Mouse (Mus musculus): Measurements from ENCODE around the gene Cyp17a1. TPM values are rescaled to one million over a fixed set of nuclear protein-coding genes. Genes with fewer than 3 reads are reported as not detected.

Gene Cyp17a1
- total RNA-seq, 2 experiments from 2014 or later: 2.1 to 4.8 TPM

DNA sequence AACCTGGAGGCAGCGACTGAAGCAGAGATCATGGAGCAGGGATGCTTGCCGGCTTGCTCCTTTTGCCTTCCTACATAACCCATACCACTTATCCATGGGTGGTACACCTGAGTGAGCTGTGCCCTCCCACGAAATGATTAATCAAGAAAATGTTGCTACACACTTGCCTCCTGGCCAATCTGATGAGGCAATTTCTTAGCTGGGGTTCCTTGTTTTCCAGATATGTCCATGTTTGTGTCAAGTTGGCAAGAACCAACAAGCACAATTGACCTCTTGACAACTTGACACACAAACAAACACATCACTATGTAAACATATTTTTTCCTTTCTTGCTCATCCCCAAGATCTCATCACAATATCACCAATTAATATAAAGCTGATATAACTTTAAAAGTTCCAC is 2.7 kb upstream of the Cyp17a1 start:
- no peak for DNase-seq (ENCODE audit: low spot score in 2 of 2)

DNA sequence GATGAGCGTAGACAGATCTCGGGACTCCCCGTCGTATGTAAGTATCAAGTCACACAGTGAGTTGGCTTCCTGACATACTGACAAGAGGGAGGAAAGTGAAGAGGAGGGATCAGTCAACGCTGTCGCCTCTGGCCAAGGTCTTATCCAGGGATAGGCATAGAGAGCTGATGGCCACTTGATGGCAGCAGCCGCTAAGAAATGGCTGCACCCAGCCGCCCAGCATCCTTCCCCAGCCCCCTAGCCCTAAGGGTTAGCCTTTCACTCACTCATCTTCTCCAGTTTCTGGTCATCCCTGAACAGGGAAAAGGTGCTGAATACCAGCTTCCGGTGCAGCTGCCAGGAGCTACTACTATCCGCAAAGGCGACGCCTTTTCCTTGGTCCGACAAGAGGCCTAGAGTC is 2.3 kb downstream of the Cyp17a1 start:
- DNase-seq (ENCODE audit: low spot score in 2 of 2): peak; percentile 60

DNA sequence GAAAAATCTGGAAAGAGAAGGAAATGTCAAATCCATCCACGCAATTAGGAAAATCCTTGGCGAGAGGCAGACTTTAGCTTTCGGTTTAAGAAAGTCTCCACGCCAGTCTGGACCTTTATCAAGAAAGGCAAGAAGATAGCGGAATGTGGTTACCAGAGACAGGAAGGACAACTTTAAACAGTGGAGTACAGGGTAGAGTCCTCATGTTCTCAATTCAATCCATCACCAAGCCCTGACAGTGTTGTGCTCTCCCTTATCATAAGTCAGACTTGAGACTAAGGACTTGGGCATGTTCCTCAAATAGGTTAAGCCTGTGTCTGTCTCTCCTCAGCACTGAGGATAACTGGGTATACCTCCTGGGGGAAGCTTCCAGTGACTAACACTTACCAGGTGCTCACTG is 3.2 kb downstream of the Cyp17a1 start:
- no peak for DNase-seq (ENCODE audit: low spot score in 2 of 2)

DNA sequence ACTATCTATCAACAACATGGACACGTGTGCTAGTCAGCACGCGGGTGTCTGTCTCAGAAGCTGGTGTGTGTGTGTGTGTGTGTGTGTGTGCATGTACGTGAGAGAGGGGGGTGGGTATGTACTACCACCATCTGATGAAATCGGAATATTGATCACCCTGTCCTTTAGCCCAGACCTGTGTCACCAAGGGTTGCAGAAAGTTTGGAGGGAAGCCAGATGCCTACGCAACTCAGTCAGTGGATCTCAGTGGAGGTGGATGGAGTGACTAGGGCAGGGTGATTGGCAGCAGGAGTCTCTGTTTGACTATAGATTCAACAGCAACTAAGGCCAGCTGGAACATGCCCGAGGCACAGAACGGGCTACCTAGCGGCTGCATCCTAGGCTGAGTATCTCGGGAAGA is 4.7 kb downstream of the Cyp17a1 start:
- DNase-seq (ENCODE audit: low spot score in 2 of 2): no peak

DNA sequence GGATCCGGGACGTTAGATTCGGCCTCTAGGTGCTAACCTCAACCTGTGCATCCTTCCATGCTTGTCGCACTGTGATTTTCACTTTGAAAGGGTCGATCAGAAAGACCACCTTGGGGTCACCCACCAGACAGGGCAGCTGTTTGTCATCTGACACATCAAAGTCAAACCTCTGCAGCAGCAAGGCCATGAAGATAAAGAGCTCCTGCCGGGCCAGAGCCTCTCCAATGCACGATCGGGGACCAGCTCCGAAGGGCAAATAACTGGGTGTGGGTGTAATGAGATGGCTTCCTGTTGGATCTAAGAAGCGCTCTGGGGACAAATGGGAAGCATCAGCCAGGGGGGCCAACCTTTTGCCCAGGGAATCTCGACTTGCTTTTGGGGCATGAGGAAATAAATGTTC is 5.7 kb downstream of the Cyp17a1 start:
- DNase-seq (ENCODE audit: low spot score in 2 of 2): no peak

DNA sequence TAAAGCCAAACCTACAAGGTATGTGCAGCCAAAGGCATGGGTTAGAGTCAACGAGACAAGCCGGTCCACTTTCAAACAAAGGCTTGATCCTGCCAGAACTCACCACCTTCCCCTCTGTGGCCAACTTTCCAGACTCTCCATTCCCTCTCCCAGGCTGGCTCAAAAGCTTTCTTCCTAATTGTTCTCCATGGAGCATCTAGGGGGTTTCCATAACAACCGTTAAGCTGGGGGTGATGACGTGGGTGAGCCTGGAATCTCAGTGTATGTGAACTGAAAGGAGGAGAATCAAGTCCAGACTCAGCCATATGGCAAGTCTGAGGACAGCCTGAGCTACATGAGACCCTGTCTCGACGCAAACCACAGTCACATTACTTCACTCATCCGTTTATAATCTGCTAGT is 7.5 kb downstream of the Cyp17a1 start:
- DNase-seq (ENCODE audit: low spot score in 2 of 2): no peak

DNA sequence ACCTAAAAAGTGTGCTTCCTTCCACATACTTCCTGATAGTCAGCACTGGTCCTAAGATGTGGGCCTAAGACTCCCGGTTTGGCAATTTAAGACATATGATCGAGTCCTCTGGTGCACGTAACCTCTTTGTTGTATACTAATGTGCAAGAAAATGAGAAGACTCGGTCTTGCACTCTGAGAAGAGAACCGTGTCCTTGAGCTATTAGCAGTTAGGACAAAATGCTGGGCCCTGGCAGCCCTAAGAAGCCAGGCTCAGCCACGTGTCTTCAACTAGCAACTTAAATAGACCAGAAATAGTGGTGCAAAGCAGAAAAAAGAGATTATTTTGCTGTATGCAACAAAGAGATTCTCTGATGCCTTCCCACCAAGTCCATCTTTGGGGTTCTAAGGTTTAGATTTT is 10.2 kb downstream of the Cyp17a1 start:
- DNase-seq (ENCODE audit: low spot score in 2 of 2): no peak

DNA sequence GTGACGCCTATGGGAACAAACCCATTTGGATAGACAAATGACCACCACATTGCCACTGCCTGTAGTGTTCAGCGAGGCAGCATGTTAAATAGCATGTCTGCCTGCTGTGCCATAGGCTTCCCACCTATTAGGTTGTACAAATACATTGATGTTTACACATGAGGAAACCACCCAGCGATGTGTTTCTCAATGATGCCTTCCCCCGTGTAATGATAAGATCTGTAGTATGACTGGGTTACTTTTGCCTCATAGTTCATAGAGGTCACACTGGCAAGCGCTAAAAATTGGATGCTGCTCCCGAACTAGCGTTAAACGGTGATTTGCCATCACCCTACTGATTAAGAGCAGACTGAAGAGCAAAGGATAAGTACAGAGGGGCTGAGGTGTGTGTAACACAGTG is 10.8 kb downstream of the Cyp17a1 start:
- DNase-seq (ENCODE audit: low spot score in 2 of 2): no peak

DNA sequence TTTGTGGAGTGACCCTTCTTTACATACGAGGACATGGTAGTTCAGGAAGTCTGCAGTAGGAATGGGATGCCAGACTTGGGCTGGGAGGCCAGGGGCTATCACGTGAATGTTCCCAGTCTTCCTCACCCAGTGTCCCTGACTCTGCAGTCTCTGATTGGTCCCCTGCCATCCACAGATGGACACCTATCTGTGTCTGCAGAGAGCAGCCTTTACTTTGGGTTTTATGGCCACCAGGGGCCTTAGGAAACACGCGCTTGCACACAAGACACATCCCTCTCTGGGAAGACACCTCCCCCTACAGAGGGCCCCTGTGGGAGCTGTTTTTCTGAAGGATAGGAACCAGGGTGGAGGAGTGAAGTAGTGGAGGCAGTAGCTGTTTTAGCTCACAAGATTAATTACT is 11.5 kb downstream of the Cyp17a1 start:
- DNase-seq (ENCODE audit: low spot score in 2 of 2): no peak

DNA sequence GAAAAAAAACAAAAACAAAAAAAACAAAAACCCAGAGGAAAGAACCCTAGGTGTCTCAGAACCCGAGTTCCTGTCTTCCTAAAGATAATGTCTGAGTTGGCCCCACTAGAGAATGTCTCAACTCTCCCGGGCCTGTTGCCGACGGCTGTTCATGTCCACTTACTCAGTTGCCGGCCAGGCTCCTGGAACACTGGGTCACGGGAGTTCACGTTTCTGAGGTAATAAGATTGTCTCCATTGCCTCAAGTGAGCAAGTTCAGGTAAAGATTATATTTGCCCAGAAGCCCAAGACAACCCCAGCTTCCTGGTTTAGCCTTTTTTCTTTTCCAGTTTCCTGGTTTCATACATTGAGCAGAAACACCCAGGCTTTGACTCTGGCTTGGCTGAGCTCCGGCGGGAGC is 14.1 kb downstream of the Cyp17a1 start:
- DNase-seq (ENCODE audit: low spot score in 2 of 2): no peak

DNA sequence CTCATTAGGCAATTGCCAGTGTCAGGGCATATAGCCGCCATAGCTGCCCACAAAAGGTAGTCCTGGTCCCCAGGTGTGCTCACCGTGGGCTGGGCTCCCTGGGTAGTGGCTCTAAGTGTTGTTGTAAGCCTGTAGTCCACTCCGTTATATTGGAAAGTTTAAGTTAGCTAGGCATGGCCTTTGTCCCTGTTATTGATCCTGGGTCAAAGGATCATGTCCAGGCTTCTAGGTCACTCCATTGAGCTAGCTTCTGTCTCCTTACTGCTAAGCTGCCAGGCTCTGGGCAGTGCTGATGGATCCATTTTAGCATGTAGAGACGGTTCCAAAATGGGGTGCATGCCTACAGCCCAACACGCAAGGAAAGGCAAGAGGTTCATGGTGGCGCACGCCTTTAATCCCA is 14.6 kb downstream of the Cyp17a1 start:
- no peak for DNase-seq (ENCODE audit: low spot score in 2 of 2)

DNA sequence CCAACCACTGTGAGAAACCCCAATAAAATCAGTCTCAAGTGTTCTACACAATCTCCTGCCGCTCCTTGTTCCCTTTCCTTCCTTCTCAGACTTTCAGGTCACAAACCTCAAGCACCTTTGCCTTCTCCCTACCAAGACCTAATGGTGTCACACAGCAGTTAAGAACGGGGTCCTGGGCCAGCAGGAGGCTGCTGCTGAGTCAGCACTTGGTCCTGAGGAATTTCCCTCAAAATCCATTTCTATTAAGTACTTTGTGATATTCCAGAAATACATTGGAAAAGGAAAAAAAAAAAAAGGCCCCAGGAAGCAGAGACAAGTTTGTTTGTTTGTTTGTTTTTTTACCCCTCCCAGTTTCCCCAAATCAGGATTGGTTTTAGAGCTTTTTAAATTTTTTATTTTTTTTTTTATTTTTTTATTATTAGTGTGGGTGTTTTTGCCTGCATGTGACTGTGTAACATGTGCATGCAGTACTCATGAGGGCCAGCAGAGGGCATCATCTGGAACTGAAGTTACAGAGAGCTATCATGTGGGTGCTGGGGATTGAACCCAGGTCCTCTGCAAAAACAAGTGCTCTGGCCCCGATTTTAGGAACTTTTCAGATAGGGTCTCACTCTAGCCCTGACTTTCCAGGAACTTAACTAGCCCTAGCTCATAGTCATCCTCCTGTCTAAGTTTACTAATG is 15.5 kb downstream of the Cyp17a1 start:
- no peak for DNase-seq (ENCODE audit: low spot score in 2 of 2)

DNA sequence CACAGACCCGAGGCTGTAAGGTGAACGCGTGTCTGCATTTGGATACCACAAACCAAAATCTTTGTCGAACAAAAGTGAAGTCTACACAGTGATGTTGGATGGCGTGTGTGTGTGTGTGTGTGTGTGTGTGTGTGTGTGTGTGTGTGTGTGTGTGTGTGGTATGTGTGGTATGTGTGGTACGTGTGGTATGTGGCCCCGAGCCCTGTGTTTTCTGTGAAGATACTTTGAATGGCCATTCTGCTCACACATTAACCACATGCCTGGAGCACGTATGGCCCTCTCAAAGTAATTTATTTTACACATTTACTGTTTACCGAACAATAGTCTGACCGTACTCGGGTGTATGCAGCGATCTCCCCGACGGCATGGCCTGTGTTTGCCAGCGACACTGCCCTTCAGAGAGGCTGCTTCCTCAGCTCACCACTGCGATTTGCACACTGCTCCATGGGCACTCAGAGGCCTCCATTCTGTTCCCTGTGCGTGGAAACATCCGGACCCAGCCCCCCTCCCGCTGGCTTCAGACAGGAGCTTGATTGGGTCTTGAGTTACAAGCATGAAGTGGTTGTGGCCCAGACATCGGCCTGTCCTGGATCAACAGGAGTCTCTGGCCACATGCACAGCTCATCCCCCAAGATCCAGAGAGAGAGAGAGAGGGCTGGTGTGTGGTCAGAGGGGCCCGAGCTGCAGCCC is 16.7 kb downstream of the Cyp17a1 start:
- no peak for DNase-seq (ENCODE audit: low spot score in 2 of 2)

DNA sequence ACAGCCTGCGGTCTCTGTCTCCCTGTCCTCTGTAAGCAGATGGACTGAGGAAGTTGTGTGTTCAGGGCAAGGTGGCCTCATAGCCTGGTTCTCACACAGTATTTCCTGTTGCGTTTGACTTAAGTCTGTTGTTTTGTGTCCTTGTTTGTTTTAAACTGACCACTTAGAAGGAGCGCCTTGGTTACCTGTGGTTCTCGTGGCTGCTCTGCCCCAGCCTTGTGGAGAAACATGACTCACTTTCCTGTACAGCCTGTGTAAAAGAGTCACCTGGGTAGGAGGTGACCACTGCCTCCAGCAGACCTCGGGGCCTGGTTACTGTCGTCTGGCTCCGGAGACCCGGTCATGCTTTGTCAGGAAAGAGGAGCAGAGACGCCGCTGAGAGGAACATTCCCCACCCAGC is 17.3 kb downstream of the Cyp17a1 start:
- DNase-seq (ENCODE audit: low spot score in 2 of 2): no peak

DNA sequence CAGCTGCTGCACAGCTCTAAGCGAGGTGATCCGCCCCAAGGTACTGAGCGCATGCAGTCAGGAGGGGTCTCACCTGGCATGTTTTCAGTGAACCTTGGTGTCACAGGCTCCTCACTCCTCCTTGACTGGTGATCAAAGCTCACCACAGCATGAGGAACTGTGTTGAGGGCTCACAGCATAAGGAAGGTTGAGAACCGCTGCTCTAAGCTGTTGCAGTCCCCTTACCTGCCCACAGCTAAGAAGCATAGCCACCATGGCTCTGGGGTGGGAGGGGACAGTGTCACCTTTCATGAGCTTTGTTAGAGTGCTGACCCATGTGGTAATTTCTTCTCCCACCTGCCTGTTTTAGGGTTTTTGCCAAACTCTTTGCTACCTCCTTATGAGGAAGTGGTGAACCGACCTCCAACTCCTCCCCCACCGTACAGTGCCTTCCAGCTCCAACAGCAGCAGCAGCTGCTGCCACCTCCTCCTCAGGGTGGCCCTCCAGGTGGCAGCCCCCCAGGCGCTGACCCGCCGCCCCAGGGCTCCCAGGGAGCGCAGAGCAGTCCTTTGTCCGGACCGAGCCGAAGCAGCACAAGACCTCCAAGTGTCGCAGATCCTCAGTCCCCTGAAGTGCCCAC is 19.2 kb downstream of the Cyp17a1 start:
- DNase-seq (ENCODE audit: low spot score in 2 of 2): no peak

DNA sequence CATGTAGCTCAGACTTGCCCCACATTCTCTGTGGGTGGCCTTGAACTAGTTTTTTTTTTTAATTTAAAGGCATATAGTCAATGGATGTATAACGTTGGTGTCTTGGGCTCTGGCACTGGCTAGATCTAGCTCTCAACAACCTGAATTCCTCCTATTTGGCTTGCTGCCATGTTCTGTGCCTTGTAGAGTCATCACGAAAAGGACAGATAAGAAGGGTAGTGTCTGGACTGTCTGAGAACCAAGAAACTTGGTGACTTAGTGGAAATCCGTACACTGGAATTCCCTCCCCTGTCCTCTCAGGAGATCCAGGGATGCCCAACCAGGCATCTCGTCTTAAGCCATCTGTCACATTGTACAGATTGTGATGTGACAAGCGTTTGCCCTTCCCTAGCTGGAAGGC is 19.8 kb downstream of the Cyp17a1 start:
- DNase-seq (ENCODE audit: low spot score in 2 of 2): no peak

DNA sequence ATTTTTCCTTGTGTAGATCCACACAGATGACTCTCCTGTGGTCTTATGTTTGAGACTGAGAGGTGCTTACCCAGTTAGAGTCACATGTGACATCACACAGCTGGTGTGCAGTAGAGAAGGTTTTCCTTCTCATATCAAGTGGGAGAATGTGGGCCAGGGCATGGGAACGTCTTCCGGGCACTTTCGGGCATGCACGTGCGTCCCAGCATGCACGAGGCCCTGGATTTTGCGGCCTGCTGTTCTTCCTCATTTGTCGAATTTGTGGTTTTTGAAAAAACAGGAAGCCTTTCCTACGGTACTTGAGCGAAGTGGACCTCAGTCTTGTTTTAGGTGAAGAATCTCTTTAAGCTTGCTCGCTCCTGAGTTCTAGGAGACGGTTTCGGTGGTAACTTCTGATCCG is 24.4 kb downstream of the Cyp17a1 start:
- no peak for DNase-seq (ENCODE audit: low spot score in 2 of 2)

DNA sequence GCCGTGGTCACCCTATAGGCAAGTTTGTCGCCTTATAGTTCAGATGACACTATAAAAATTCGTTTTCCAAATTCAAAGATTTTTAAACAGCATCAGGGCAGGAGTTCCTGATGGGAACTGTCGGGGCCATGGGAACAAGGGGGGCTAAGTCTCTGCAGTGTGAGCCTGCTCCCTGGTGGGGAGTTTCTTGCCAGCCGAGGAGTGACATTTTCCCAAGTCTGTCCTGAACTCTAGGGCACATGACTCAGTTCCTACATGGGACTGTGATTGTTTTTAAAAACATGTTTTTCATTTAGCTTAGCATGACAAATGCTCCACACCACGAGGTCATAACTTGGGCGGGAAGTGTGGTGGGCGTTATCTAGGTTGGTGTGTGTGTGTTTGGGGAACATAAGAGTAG is 25.1 kb downstream of the Cyp17a1 start:
- DNase-seq (ENCODE audit: low spot score in 2 of 2): no peak

DNA sequence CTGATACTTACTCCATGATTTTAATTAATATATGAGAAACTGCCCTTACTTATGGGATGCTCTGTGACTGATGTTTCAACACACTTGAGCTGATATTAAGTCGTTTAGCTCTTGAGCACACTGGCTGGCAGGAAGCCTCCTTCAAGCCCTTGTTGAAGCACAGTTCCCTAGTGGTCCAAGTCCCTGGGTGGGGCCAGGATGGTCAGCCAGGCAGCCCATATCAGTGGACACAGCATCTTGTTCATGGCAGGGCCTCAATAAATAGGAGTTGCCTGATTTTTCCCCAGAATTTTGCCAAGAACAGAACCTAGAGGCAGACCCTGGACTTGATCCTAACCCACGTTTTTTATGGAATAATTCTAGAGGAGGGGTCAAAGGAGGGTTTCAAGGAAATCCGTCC is 25.7 kb downstream of the Cyp17a1 start:
- DNase-seq (ENCODE audit: low spot score in 2 of 2): no peak

DNA sequence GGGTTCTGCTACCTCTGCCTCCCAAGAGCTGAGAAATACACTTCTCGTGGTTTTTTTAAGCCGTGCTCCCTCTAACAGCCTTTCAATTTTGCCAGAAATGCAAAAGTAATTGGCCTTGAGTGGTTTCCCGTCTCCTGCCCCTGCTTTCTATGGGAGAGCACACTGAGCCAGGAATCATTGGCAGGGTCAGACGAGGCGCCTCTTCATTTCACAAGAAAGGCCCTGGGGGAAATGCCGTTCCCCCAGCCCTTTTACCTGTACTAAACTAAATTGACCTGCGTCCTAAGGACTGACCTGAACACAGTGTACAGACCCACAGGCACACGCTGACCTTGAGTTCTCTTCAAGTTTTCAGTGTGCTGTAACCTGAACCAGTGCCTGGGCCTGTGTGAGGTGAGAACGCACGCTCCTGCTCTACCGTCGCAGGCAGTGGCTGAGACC is 26.9 kb downstream of the Cyp17a1 start:
- no peak for DNase-seq (ENCODE audit: low spot score in 2 of 2)

DNA sequence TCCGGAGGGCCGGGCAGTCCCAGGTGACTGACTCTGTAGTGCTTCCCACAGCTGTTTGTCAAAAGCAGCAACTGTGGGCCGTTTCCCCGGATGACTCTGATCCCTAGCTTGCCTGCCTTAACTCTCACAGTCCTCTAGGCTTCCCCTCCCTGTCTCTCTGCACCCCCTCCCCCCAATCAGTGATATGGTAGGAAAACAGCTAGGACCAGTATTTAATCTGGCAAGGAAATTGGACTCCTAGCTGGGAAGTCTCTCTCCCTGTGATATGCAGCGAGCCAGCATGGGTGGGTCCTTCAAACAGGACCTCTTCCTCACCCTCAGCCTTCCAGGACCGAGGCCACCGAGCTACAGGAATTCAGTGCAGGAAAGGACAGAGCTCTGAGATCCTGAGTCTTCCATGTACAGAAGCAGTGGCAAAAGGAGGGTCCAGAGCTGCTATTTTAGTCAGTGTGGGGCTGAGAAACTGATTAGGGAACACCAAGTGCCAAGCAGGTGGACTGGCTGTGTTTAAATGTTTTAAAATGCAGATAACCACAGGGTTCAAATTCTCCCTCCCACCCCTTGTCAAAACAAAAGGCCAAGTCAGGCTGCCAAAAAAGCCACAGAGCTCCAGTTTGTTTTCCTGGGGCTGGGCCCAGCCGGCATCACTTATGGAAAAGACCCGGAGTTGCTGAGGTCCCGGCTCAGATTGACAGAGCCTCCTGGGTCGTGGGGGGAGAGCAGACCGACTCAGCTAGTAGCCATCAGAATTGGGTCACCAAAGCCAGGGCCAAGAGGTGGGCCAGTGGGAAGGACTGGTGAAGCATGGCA is 28.0 kb downstream of the Cyp17a1 start:
- no peak for DNase-seq (ENCODE audit: low spot score in 2 of 2)

DNA sequence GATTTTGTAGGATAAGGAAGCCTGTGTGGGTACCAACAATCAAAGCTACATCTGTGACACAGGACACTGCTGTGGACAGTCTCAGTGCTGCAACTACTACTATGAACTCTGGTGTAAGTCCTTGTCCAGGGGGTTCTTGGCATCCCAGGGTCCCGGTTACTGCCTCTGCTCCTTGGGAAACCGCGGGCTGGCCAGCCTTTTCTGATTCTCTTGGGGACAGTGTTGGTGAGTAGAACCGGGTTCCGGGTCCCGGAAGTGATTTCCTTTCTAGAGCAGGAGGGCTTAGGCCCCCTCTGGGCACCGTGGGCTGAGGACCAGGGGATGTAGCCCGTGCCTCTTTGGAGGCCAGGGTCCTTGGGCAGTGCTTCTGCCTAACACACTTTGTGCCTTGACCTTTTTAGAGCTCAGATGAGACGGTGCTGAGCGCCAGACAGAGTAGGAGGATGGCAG is 28.6 kb downstream of the Cyp17a1 start:
- DNase-seq (ENCODE audit: low spot score in 2 of 2): no peak

All from adrenal gland, adult 18-20 months (tissue).